Mouse (Mus musculus) lung, adult 2 months (tissue): ENCODE results near the gene Ly6g5b. TPM values are rescaled to one million over a fixed set of nuclear protein-coding genes. Genes with fewer than 3 reads are reported as not detected.

Source experiments
- DNase-seq: peaks from one replicate; pipeline ENCODE4 v3.0.0; 2022
- H3K4me1 ChIP-seq: fragments of 200-500 bp; 2 replicates; pipeline ENCODE4 v1.6.1; 2011; ENCODE audit warnings: low read length; ENCODE audit not compliant: control insufficient read depth, insufficient read depth
- H3K4me3 ChIP-seq: fragments of 200-500 bp; replicated peaks from 2 replicates; pipeline ENCODE3; 2011; ENCODE audit warnings: low read depth, mild to moderate bottlenecking, control low read depth, low read length; ENCODE audit errors: extremely low read depth
- CTCF ChIP-seq: fragments of 200-500 bp; IDR thresholded peaks from 2 replicates; pipeline ENCODE4 v1.5.1; 2011; ENCODE audit warnings: mild to moderate bottlenecking, low read length, control low read depth; ENCODE audit not compliant: insufficient read depth
- POLR2A ChIP-seq: fragments of 200-500 bp; IDR thresholded peaks from 2 replicates; pipeline ENCODE4 v1.6.1; 2011; ENCODE audit warnings: low read depth, mild to moderate bottlenecking, control low read depth, low read length, borderline replicate concordance; ENCODE audit errors: extremely low read depth
- WGBS: fragments of 180-500 bp; shearing (Covaris S2); methylation state at CpG from one replicate; pipeline ENCODE4 v1.1.7; 2018; 5-methylcytosine and 5-hydroxymethylcytosine counted together
- polyA plus RNA-seq: library from polyadenylated mRNA; depleted of rRNA; stranded (reverse); fragments of >200 nt; gene quantifications from 2 replicates; pipeline ENCODE4 v1.2.3, GENCODE M21; 2012

Ly6g5b gene
- polyA plus RNA-seq, 1 experiment, result 2.0 TPM

DNA sequence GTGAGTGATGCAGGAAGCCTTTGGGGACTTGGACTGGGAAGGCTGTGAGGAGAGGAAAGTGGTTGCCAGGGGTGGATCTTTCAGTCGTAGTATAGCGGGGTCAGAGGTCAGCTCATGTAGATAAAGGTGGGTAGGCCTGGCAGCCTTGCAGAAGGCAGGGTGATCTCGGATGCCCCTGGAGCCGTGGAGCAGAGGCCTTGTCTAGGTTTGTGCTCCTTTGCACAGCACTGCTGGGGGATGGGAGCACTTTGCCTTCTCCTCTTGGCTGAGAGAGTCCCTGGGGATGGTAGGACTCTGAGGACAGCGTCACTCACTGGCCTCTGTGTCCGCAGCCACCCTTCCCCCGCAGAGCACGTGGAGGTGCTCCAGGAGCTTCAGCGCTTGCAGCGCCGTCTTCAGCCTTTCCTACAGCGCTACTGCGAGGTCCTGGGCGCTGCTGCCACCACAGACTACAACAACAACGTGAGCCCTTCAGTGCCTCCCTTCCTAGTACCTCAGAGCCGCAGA is 25.3 kb upstream of the Ly6g5b start:
- Histone ChIP-seq H3K4me1 (peaks cover 11% of the 10 kb centered on the region), H3K4me3 (no peak overlapping the region)
- no peak for DNase-seq
- no peak for TF ChIP-seq CTCF
- TF ChIP-seq POLR2A, result no peak
- WGBS, result 72% methylated on average over 16 of the region's 16 CpGs

DNA sequence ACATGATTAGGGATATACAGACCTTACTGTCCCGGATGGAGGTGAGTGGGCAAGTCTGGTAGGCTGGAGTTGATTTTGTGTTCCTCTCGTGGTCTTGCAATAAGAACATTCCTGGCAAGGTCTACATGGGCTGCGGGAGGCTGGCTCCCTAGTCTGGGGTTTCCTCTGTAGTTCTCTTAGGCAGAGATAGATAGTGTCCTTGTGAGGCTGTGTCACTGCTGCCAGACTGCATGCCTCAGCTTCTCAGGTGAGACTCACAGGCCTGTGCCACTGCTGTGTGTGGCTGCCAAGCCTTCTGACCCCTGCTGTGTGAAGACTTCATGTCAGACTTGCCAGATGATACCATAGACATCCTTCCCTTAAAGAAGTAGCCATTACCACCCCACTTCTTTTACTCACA is 24.0 kb upstream of the Ly6g5b start:
- TF ChIP-seq POLR2A, result no peak
- DNase-seq, result no peak
- Histone ChIP-seq H3K4me1 (peaks cover 11% of the 10 kb centered on the region), H3K4me3 (no peak overlapping the region)
- WGBS, result 79% methylated on average over 3 of the region's 3 CpGs

DNA sequence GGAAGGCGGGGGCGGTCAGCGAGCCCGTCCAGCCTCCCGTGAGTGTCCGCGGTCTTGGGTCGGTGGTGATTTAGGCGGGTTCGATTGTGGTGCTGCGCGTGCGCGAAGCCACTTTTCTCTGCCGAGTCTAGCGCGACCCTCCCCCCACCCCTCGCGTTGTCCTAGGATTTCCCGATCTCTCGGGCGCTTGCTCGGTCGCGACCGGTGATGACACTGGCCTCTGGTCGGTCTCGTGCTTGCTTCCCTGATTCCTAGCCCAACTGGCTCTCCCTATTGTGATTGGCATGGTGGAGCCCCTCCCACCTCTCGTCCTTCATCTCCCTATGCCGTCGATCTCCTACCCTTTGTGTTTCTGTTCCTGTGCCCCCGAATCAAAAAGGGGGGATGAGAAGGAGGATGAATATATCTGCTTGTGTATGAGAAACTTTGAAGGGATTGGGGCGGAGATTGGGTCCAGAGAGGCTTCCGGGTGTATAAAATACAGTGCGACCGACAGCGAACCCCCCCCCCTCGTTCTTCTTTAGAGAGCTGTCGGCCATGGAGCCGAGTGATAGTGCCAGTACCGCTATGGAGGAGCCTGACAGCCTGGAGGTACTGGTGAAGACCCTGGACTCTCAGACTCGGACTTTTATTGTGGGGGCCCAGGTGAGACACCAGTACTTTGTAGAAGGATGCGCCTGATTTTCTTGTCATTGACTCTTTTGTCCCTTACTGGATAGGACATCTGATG is 20.5 kb upstream of the Ly6g5b start:
- WGBS, result under 1% methylated on average over 43 of the region's 43 CpGs
- H3K4me1 ChIP-seq, result peaks cover 11% of the 10 kb centered on the region
- no peak for TF ChIP-seq CTCF
- no peak for TF ChIP-seq POLR2A
- no peak for DNase-seq
- H3K4me3 ChIP-seq, result peak overlapping the region; percentile 99

DNA sequence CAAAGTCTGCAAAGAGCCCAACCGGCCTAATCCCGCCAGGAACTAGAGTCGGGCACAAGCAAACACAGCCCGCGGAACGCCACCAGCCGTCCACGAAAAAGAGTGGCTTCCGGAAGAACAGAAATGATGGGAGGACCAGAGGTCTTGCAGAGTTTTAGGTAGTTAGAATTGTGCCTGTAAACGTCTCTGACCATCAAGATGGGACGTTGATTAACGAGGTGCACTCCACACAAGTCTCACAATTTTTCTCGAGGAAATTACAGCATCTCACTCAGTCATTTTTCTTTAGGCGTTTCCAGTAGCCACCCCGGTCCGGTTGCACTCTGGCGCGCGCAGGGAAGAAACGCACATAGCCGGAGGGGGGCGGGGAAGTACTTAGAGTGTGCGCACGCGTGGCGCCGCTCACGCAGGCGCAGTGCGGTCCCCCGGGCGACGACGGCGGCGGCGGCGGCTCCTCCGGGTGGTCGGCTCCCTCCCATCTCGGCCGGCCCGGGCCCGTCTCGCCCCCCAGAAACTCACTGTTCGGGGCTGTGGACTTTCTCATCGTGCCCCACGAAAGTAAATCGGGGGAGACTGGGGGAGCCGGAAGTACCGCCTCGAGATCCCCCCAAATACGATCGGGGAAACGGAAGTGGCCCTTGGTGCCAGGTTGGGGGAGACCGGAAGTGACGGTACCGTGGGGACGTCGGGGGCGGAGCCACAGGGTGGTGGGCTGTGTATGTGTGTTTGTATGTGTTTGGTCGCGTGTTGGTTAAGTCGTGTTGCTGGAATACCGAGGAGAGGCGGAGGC is 19.8 kb upstream of the Ly6g5b start, which contains the start of gene Bag6:
TSS of gene Bag6 (plus strand) at position 378 of the 790 bp plus-strand sequence.
- peaks cover 7% of the 10 kb centered on the region for H3K4me1 ChIP-seq
- under 1% methylated on average over 66 of the region's 66 CpGs for WGBS
- TF ChIP-seq POLR2A, result peak; percentile 68; the same call in 1 of the 2 replicates
- TF ChIP-seq CTCF, result no peak
- peak within 1 kb of the TSS; percentile 99 for H3K4me3 ChIP-seq
- peak; percentile 97 for DNase-seq

DNA sequence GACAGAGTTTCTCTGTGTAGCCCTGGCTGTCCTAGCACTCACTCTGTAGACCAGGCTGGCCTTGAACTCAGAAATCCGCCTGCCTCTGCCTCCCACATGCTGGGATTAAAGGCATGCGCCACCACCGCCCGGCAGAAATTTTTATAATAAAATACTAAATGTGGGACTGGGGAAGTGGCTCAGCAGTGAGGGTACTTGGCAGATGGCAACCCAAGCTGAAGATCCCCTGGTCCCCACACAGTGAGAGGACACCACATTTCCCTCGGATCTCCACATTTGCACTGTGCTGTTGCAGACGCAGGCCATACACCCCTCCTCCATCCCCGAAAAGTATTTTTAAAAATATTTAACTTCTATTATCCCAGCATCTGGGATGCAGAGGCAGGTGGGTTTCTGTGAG is 18.3 kb upstream of the Ly6g5b start:
- Histone ChIP-seq H3K4me1 (peaks cover 7% of the 10 kb centered on the region), H3K4me3 (no peak overlapping the region)
- no peak for TF ChIP-seq POLR2A
- TF ChIP-seq CTCF, result no peak
- no peak for DNase-seq
- WGBS, result 89% methylated on average over 7 of the region's 7 CpGs

DNA sequence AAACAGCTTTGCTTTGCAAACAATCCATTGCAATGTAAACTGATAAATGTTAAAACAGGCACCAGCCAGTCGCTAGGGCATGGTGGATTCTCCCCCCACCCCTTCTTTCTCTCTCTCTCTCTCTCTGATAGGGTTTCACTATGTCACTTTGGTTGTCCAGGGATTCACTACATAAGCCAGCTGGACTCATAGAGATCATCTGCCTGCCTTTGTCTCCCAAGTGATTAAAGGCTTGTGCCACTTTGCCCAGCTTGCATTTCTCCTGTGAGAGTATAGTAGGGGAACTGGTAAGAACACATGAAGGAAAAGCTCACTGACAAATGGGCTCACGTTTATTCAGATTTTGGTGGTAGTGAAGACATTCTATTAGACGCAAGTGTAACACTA is 16.9 kb upstream of the Ly6g5b start:
- DNase-seq, result no peak
- peaks cover 13% of the 10 kb centered on the region for H3K4me1 ChIP-seq
- H3K4me3 ChIP-seq, result no peak overlapping the region
- WGBS, result 56% methylated on average over 3 of the region's 3 CpGs
- TF ChIP-seq CTCF (no peak), POLR2A (no peak)

DNA sequence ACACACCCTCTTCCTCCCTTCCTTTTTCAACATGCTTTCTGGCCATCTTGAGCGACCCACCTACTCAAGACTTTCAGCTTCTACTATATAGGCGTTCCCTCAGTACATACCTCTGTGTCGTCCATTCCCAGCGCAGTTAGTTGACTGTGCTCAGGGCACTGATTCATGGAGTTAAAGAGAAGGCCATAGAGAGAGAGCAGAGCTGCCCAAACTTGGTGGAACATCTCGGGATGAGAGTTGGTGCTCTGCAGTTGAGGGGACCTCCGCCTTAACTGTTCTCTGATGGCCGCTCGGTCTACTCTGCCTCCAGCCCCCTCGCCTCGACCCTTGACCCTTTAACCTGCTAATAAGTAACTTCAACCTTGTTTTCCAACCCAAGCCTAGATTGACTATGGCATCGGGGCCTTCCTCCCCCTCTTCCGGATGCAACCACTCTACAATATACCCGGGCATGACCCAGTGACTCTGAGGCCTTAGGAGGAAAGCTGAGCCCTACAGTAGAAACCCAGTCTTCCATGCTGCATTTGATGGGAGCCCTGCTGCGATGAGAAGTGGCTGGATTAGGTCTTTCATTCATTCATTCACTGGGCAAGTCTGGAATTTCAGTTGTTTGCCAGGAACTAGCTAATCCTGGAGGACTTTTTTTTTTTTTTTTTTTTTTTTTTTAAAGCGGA is 16.4 kb upstream of the Ly6g5b start, which contains the start of gene Apom:
TSS of gene Apom (minus strand) at position 551 of the 674 bp plus-strand sequence.
- TF ChIP-seq POLR2A (no peak), CTCF (no peak)
- 78% methylated on average over 15 of the region's 15 CpGs for WGBS
- no peak within 1 kb of the TSS for H3K4me3 ChIP-seq
- H3K4me1 ChIP-seq, result peaks cover 16% of the 10 kb centered on the region
- DNase-seq, result no peak

DNA sequence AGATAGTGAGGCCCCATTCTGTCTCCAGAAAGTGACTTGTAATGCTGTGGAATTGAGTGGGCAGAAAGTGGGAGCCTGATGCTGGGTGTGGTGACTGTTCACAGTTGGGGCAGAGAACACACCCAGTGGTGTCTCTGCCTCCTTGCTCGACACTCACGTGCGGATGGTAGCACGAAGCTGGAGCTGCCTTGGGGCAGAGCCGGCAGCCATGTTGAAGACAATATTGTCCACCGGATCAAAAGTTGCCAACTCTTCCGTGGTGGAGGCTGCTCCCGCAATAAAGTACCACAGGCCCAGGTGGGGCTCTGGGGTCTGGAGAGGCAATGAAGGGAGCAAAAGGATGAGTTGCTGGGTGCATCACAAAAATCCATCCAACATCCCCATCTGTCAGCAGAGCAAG is 15.8 kb upstream of the Ly6g5b start:
- no peak overlapping the region for H3K4me3 ChIP-seq

DNA sequence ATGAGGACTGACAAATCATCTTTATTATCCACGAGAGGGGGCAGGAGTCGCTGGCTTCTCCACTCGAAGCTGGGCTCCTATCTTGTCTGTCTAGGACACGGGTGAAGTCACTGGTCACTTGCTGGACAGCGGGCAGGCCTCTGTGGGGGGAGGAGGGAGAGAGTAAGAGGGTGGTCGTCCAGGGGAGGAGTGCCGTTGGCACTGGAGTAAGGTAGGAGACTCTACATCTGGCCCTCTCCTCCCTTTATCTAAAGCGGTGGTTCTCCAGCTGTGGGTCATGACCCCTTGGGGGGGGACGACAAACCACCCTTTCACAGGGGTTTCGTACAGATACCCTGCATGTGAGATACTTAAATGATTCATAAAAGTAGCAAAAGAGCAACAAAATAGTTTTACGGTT is 13.8 kb upstream of the Ly6g5b start:
- 58% methylated on average over 11 of the region's 11 CpGs for WGBS
- H3K4me3 ChIP-seq, result no peak overlapping the region

More for the DNA sequence above, 15.8 kb upstream of the Ly6g5b start:
- H3K4me1 ChIP-seq, result peaks cover 11% of the 10 kb centered on the region
- no peak for DNase-seq
- 88% methylated on average over 8 of the region's 8 CpGs for WGBS
- TF ChIP-seq POLR2A (no peak), CTCF (no peak)

More for the DNA sequence above, 13.8 kb upstream of the Ly6g5b start:
- no peak for DNase-seq
- peaks cover 16% of the 10 kb centered on the region for H3K4me1 ChIP-seq
- TF ChIP-seq CTCF (no peak), POLR2A (no peak)
